Mouse (Mus musculus) spleen, adult 2 months (tissue): Measurements from ENCODE around the gene Macrod2.

Experiments used
- CTCF ChIP-seq: fragments of 200-500 bp; IDR thresholded peaks from 2 replicates; pipeline ENCODE4 v1.5.1; 2011; ENCODE audit warnings: mild to moderate bottlenecking, inconsistent platforms; ENCODE audit not compliant: insufficient read depth, insufficient read length, insufficient replicate concordance; ENCODE audit errors: extremely low read depth
- POLR2A ChIP-seq: fragments of 200-500 bp; IDR thresholded peaks from 2 replicates; pipeline ENCODE4 v1.6.1; 2011; ENCODE audit warnings: low read depth, low read length, inconsistent platforms

- TF ChIP-seq POLR2A (no peak), CTCF (no peak)
These were observed 774.5 kb downstream of the Macrod2 start for GRCm38 (mm10) chr2:141169586-141169985.
